Mouse (Mus musculus) MEL (cell line): ENCODE data around the gene Uba3. TPM values are rescaled to one million over a fixed set of nuclear protein-coding genes. Genes with fewer than 3 reads are reported as not detected.

Experiments
- DNase-seq: peaks from one replicate; pipeline ENCODE4 v3.0.0; 2011; ENCODE audit warnings: low read depth, low spot score
- H3K27ac ChIP-seq: 2 replicates; pipeline ENCODE4 v1.5.1; 2012; ENCODE audit warnings: low read depth, mild to moderate bottlenecking, control low read depth, low read length, moderate library complexity; ENCODE audit not compliant: control insufficient read depth
- H3K27me3 ChIP-seq, 2 experiments: fragments of 150-350 bp in 1 of 2; sonication (generic) in 1 of 2; 2 replicates each; pipeline ENCODE4 v1.6.1; 2012; ENCODE audit warnings: low read length in 2 of 2, mild to moderate bottlenecking in 2 of 2, improper control_type of control experiment in 1 of 2, moderate library complexity in 1 of 2; ENCODE audit not compliant: insufficient read depth in 2 of 2, control insufficient read depth in 1 of 2
- H3K36me3 ChIP-seq, 2 experiments: 2 replicates each; pipeline ENCODE4 v1.6.1; 2012 to 2014; ENCODE audit warnings: low read length in 2 of 2, improper control_type of control experiment in 1 of 2, inconsistent platforms in 1 of 2, mild to moderate bottlenecking in 1 of 2; ENCODE audit not compliant: insufficient read depth in 2 of 2, control insufficient read depth in 1 of 2
- H3K4me1 ChIP-seq, 2 experiments: fragments of 150-350 bp in 1 of 2; sonication (generic) in 1 of 2; 2 replicates each; pipeline ENCODE4 v1.6.1; 2012; ENCODE audit warnings: low read length in 2 of 2, improper control_type of control experiment in 1 of 2, mild to moderate bottlenecking in 1 of 2; ENCODE audit not compliant: insufficient read depth in 2 of 2, control insufficient read depth in 1 of 2
- H3K4me3 ChIP-seq, 2 experiments: fragments of 150-350 bp in 1 of 2; sonication (generic) in 1 of 2; 2 replicates each; pipeline ENCODE4 v1.5.1; 2012; ENCODE audit warnings: low read depth in 2 of 2, low read length in 2 of 2, mild to moderate bottlenecking in 2 of 2, moderate library complexity in 2 of 2, control low read depth in 1 of 2, improper control_type of control experiment in 1 of 2; ENCODE audit not compliant: control insufficient read depth in 1 of 2, insufficient read depth in 1 of 2
- H3K79me2 ChIP-seq: 2 replicates; pipeline ENCODE4 v1.6.1; 2012; ENCODE audit warnings: mild to moderate bottlenecking, low read length, moderate library complexity; ENCODE audit not compliant: control insufficient read depth, poor library complexity, insufficient read depth
- H3K9ac ChIP-seq: 2 replicates; pipeline ENCODE4 v1.6.1; 2012; ENCODE audit warnings: low read depth, mild to moderate bottlenecking, control low read depth, low read length, moderate library complexity; ENCODE audit not compliant: control insufficient read depth, poor library complexity, severe bottlenecking
- H3K9me3 ChIP-seq: fragments of 150-350 bp; sonication (generic); replicated peaks from 2 replicates; pipeline ENCODE4 v1.6.1; 2012; ENCODE audit warnings: mild to moderate bottlenecking, low read length, improper control_type of control experiment, moderate library complexity; ENCODE audit not compliant: insufficient read depth
- CHD1 ChIP-seq: IDR thresholded peaks from 2 replicates; pipeline ENCODE4 v1.6.1; 2012; ENCODE audit warnings: low read depth, mild to moderate bottlenecking, inconsistent platforms, low read length, improper control_type of control experiment
- CHD2 ChIP-seq: IDR thresholded peaks from 2 replicates; pipeline ENCODE4 v1.6.1; 2011; ENCODE audit warnings: low read length, improper control_type of control experiment
- CTCF ChIP-seq, 3 experiments: IDR thresholded peaks in 2 of 3; conservative IDR thresholded peaks in 1 of 3; 2 replicates each; pipeline ENCODE4 v1.5.1; 2011 to 2012; ENCODE audit warnings: low read length in 3 of 3, low read depth in 2 of 3, mild to moderate bottlenecking in 2 of 3, improper control_type of control experiment in 1 of 3, inconsistent platforms in 1 of 3, mixed read lengths in 1 of 3, moderate library complexity in 1 of 3; ENCODE audit not compliant: control insufficient read depth in 1 of 3, insufficient read depth in 1 of 3, poor library complexity in 1 of 3, severe bottlenecking in 1 of 3
- E2F4 ChIP-seq: IDR thresholded peaks from 2 replicates; pipeline ENCODE4 v1.6.1; 2011; ENCODE audit warnings: low read depth, low read length, improper control_type of control experiment, borderline replicate concordance
- ELF1 ChIP-seq: IDR thresholded peaks from 2 replicates; pipeline ENCODE4 v1.6.1; 2014; ENCODE audit warnings: low read depth, mild to moderate bottlenecking, inconsistent platforms, low read length, improper control_type of control experiment, moderate library complexity
- ETS1 ChIP-seq: IDR thresholded peaks from 2 replicates; pipeline ENCODE4 v1.6.1; 2012; ENCODE audit warnings: low read depth, mild to moderate bottlenecking, inconsistent platforms, low read length, improper control_type of control experiment, moderate library complexity
- GABPA ChIP-seq: IDR thresholded peaks from 2 replicates; pipeline ENCODE4 v1.6.1; 2012; ENCODE audit warnings: low read depth, mild to moderate bottlenecking, inconsistent platforms, low read length, improper control_type of control experiment, moderate library complexity
- GATA1 ChIP-seq: IDR thresholded peaks from 2 replicates; pipeline ENCODE4 v1.6.1; 2011; ENCODE audit warnings: low read depth, low read length, improper control_type of control experiment
- HCFC1 ChIP-seq: IDR thresholded peaks from 2 replicates; pipeline ENCODE4 v1.6.1; 2012; ENCODE audit warnings: low read depth, mild to moderate bottlenecking, inconsistent platforms, low read length, improper control_type of control experiment, moderate library complexity
- JUND ChIP-seq: IDR thresholded peaks from 2 replicates; pipeline ENCODE4 v1.6.1; 2011; ENCODE audit warnings: low read depth, mild to moderate bottlenecking, improper control_type of control experiment, low read length
- MAX ChIP-seq: IDR thresholded peaks from 2 replicates; pipeline ENCODE4 v1.6.1; 2011; ENCODE audit warnings: low read length, improper control_type of control experiment
- MAZ ChIP-seq: IDR thresholded peaks from 2 replicates; pipeline ENCODE4 v1.6.1; 2012; ENCODE audit warnings: low read depth, mild to moderate bottlenecking, inconsistent platforms, low read length, improper control_type of control experiment
- MXI1 ChIP-seq: IDR thresholded peaks from 2 replicates; pipeline ENCODE4 v1.6.1; 2011; ENCODE audit warnings: mild to moderate bottlenecking, low read depth, low read length, improper control_type of control experiment
- MYB ChIP-seq: IDR thresholded peaks from 2 replicates; pipeline ENCODE4 v1.6.1; 2011; ENCODE audit warnings: mild to moderate bottlenecking, low read depth, low read length, improper control_type of control experiment
- MYC ChIP-seq: IDR thresholded peaks from 2 replicates; pipeline ENCODE4 v1.6.1; 2011; ENCODE audit warnings: low read depth, mild to moderate bottlenecking, low read length, improper control_type of control experiment, moderate library complexity
- NELFE ChIP-seq: IDR thresholded peaks from 2 replicates; pipeline ENCODE4 v1.6.1; 2011; ENCODE audit warnings: low read depth, low read length, improper control_type of control experiment
- POLR2A ChIP-seq, 2 experiments: IDR thresholded peaks; 2 replicates each; pipeline ENCODE4 v1.6.1; 2011 to 2012; ENCODE audit warnings: low read length in 2 of 2, mild to moderate bottlenecking in 2 of 2, control low read depth in 1 of 2, improper control_type of control experiment in 1 of 2, low read depth in 1 of 2, moderate library complexity in 1 of 2; ENCODE audit not compliant: control insufficient read depth in 1 of 2, insufficient read depth in 1 of 2, poor library complexity in 1 of 2
- RCOR1 ChIP-seq: IDR thresholded peaks from 2 replicates; pipeline ENCODE4 v1.6.1; 2012; ENCODE audit warnings: low read depth, mild to moderate bottlenecking, inconsistent platforms, low read length, improper control_type of control experiment
- SIN3A ChIP-seq: IDR thresholded peaks from 2 replicates; pipeline ENCODE4 v1.6.1; 2012; ENCODE audit warnings: low read length, improper control_type of control experiment, inconsistent platforms
- SMC3 ChIP-seq: IDR thresholded peaks from 2 replicates; pipeline ENCODE4 v1.6.1; 2011; ENCODE audit warnings: low read depth, low read length, improper control_type of control experiment
- TAL1 ChIP-seq: IDR thresholded peaks from 2 replicates; pipeline ENCODE4 v1.6.1; 2012; ENCODE audit warnings: mild to moderate bottlenecking, inconsistent platforms, low read length, moderate library complexity, mixed read lengths
- TBP ChIP-seq: IDR thresholded peaks from 2 replicates; pipeline ENCODE4 v1.8.0; 2011; ENCODE audit warnings: low read depth, low read length, improper control_type of control experiment
- TCF12 ChIP-seq: IDR thresholded peaks from 2 replicates; pipeline ENCODE4 v1.6.1; 2014; ENCODE audit warnings: low read depth, mild to moderate bottlenecking, inconsistent platforms, low read length, improper control_type of control experiment, moderate library complexity
- UBTF ChIP-seq: IDR thresholded peaks from 2 replicates; pipeline ENCODE4 v1.6.1; 2012; ENCODE audit warnings: low read depth, mild to moderate bottlenecking, inconsistent platforms, low read length, improper control_type of control experiment, moderate library complexity, borderline replicate concordance; ENCODE audit not compliant: insufficient read depth
- USF1 ChIP-seq: IDR thresholded peaks from 2 replicates; pipeline ENCODE4 v1.6.1; 2014; ENCODE audit warnings: low read depth, mild to moderate bottlenecking, inconsistent platforms, low read length, improper control_type of control experiment, moderate library complexity
- ZC3H11A ChIP-seq: IDR thresholded peaks from 2 replicates; pipeline ENCODE4 v1.6.1; 2012; ENCODE audit warnings: low read depth, mild to moderate bottlenecking, inconsistent platforms, low read length, improper control_type of control experiment
- ZKSCAN1 ChIP-seq: IDR thresholded peaks from 2 replicates; pipeline ENCODE4 v1.6.1; 2012; ENCODE audit warnings: low read depth, mild to moderate bottlenecking, inconsistent platforms, low read length, improper control_type of control experiment, moderate library complexity
- ZMIZ1 ChIP-seq: IDR thresholded peaks from 2 replicates; pipeline ENCODE4 v1.6.1; 2012; ENCODE audit warnings: low read depth, mild to moderate bottlenecking, inconsistent platforms, low read length, improper control_type of control experiment, moderate library complexity
- ZNF384 ChIP-seq: IDR thresholded peaks from 2 replicates; pipeline ENCODE4 v1.6.1; 2012; ENCODE audit warnings: low read depth, mild to moderate bottlenecking, inconsistent platforms, low read length, improper control_type of control experiment
- polyA plus RNA-seq, 2 experiments: library from polyadenylated mRNA; stranded (reverse) in 1 of 2; unstranded in 1 of 2; fragments of >175 nt in 1 of 2; fragments of >200 nt in 1 of 2; gene quantifications; 2 replicates each; pipeline versions ENCODE4 v1.2.1 to v1.2.4; 2012; ENCODE audit warnings: low replicate concordance in 2 of 2, low read depth in 1 of 2; ENCODE audit not compliant: insufficient read length in 2 of 2, insufficient read depth in 1 of 2, missing spikeins in 1 of 2
- total RNA-seq: library from RNA; depleted of rRNA; stranded (reverse); fragments of 300-350 nt; gene quantifications from 2 replicates; pipeline ENCODE4 v1.2.3, GENCODE M21; 2012

Uba3 gene
- total and polyA plus RNA-seq, 3 experiments: 37.1 to 38.1 TPM; not detected in 1

DNA sequence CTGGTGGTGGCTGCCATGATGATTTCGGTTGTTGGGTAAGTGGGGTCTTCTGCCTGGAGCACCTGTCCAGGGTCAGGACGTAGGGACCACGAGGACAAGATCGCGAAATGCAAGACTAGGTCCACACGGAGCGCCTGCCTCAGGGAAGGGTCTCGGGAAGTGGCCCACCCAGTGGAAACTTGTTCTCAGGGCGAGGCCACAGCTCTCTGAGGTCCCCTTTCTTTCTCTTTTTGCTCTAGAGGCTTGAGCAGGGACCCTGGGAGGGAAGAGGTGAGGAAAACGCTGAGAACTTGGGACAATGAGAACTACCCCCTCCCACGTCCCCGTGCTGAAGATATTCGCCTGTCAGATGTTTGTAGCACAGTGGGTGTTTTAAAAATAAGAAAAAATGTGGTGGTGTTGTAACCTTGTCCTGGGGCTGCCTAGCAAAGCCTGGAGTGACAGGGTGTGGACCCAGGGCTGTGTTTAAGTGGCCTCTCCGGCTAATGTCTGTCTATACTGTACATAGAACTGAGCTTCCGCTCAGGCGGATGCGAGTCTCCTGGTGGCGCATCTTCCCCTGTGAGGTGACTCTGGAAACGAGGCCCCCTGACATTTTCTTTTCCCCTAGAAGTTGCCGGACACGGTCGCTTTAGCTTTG is 5.6 kb upstream of the Uba3 start (continued):
- no peak for TF ChIP-seq ZC3H11A
- TF ChIP-seq MXI1: peak; percentile 14; the same call in 1 of the 2 replicates
- TF ChIP-seq SMC3: no peak
- no peak for TF ChIP-seq UBTF
- 0 out of 2 replicates have a peak, but pooled peaks have one; percentile 19 for TF ChIP-seq MAZ
- no peak for TF ChIP-seq JUND
- 0 out of 2 replicates have a peak, but pooled peaks have one; percentile 10 for TF ChIP-seq ELF1
- TF ChIP-seq TAL1: no peak

DNA sequence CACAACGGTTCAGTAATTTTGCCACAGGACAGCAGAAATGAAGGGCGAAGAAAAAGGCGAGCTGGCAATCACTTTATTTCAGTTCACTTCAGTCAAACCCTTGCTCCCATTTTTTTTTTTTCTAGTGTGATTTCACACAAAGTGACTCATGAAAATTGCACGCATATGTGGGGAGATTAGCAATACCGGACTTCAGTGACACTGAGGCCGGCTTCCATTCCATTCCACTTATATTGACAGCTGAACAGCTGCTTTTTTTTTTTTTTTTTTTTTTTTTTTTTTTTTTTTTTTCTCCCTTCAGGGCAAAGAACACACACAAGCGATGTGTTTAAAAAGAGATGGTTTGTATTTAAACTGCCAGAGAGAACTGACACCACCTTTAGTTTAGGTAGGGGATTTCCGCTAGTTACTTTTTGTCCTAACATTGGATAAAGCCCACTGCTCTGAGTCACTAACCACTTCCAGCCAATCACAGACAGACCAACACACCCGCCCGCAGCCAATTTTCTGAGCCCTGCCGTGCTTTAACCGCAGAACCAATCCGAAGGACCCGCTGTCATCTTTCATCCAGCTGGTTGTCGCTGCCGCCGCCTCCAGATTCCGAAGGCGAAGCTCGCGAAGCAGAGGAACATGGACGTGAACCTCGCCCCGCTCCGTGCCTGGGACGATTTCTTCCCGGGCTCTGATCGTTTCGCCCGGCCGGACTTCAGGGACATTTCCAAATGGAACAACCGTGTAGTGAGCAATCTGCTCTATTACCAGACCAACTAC is 4.9 kb upstream of the Uba3 start, which contains the start of gene Arl6ip5:
Gene Arl6ip5 (plus strand): TSS at position 499 of the 771 bp plus-strand sequence.
- TF ChIP-seq ELF1 (no peak), UBTF (no peak), MYC (0 out of 2 replicates have a peak, but pooled peaks have one; percentile 24), MAZ (peak; percentile 57; the same call in 1 of the 2 replicates), TCF12 (peak; percentile 66; the same call in 1 of the 2 replicates), NELFE (peak; percentile 48), GABPA (no peak), ETS1 (peak; percentile 77), E2F4 (no peak), CTCF (IDR thresholded peaks at IDR 0.05 in 2 of 3, conservative IDR thresholded peaks at IDR 0.05 in 1 of 3; ENCODE audit: control insufficient read depth in 1 of 3, insufficient read depth in 1 of 3, low read depth in 2 of 3, low read length in 3 of 3, poor library complexity in 1 of 3, severe bottlenecking in 1 of 3) (no peak), HCFC1 (peak; percentile 83), MAX (peak; percentile 39; the same call in 1 of the 2 replicates), GATA1 (0 out of 2 replicates have a peak, but pooled peaks have one; percentile 18), SIN3A (peak; percentile 96), TBP (peak; percentile 68; the same call in 1 of the 2 replicates), ZMIZ1 (peak; percentile 51; the same call in 1 of the 2 replicates), USF1 (no peak), CHD2 (no peak), ZNF384 (peak; percentile 96), POLR2A (IDR thresholded peaks at IDR 0.05; ENCODE audit: control insufficient read depth in 1 of 2, insufficient read depth in 1 of 2, low read depth in 1 of 2, low read length in 2 of 2, poor library complexity in 1 of 2) (peak; percentile 55 to 60; a peak in 3 of 4 replicates), ZKSCAN1 (no peak), MXI1 (peak; percentile 73), RCOR1 (peak; percentile 72), MYB (no peak), CHD1 (peak; percentile 68; the same call in 1 of the 2 replicates)
- peaks cover 24 to 29% of the 10 kb centered on the region in 2 experiments for H3K4me1 ChIP-seq

More for the DNA sequence above, 4.9 kb upstream of the Uba3 start, which contains the start of gene Arl6ip5:
- Histone ChIP-seq H3K9ac (peak within 1 kb of the TSS; percentile 94), H3K9me3 (no peaks in the 10 kb centered on the region), H3K4me3 (peak within 1 kb of the TSS; percentile 84 to 93), H3K79me2 (peaks cover 29% of the 10 kb centered on the region), H3K36me3 (peaks cover 0 to 44% of the 10 kb centered on the region in 2 experiments; a peak in 3 of 4 replicates), H3K27ac (peak within 1 kb of the TSS; percentile 85), H3K27me3 (no peaks in the 10 kb centered on the region)
- peak; percentile 97 for DNase-seq
